In genomic region chr4:88757628-88758031, GRCm38 (mm10) we compare ENCODE assay signal across 9 mouse cellular contexts. TPM values are rescaled to one million over a fixed set of nuclear protein-coding genes. Genes with fewer than 3 reads are reported as not detected.
A peak's percentile ranks its signal among the peaks of the same experiment; 100 is the strongest.
DNase-seq lines count a peak whose midpoint lies in the region; ATAC-seq and TF ChIP-seq lines count a peak whose summit lies in the region.
"Not testable (repeated sequence)": the region's sequence is repeated elsewhere in the genome, so short reads cannot be mapped to it uniquely, and the experiment has no call there.
"Had no signal": no experiment of that assay in that cellular context is flagged by ENCODE, and none has a peak within 500 bp of the region (broad histone marks: within the 10 kb centered on the region; RNA-seq: fewer than 3 reads in every experiment).

No protein-coding gene starts in this region.

- peak overlapping the region; percentile 60 for H3K4me3 ChIP-seq in hindbrain, embryonic 10.5 days
- peak overlapping the region; percentile 55 for H3K4me3 ChIP-seq in layer of hippocampus, adult 2 months
- peak overlapping the region; percentile 66 for H3K4me3 ChIP-seq in liver, embryonic 16.5 days (ENCODE audit: low read depth, low read length)
- peak overlapping the region; percentile 46 for H3K4me3 ChIP-seq in neural tube, embryonic 13.5 days
- peak overlapping the region; percentile 49 for H3K4me3 ChIP-seq in stomach, postnatal 0 days (ENCODE audit: low read depth, low read length)

- DNase-seq in Muller cell, postnatal 12 days (ENCODE audit: inconsistent ontology term) = peak; percentile 91
- DNase-seq in cerebellum, postnatal 25 days = peak; percentile 90 to 93
- peak; percentile 97 to 98 for DNase-seq in frontal cortex, postnatal 25 days (ENCODE audit: low spot score in 2 of 2)
- peak; percentile 88 for DNase-seq in hindbrain, embryonic 10.5 days (ENCODE audit: low spot score)
- peak; percentile 84 to 90 for DNase-seq in layer of hippocampus, adult 2 months (ENCODE audit: low spot score in 2 of 2)
- peak; percentile 82 for DNase-seq in stomach, postnatal 0 days (ENCODE audit: low spot score)

- H3K9me3 ChIP-seq in hindbrain, embryonic 10.5 days; liver, embryonic 16.5 days (replicated peaks; ENCODE audit: control insufficient read depth, low read length); neural tube, embryonic 13.5 days; stomach, postnatal 0 days (ENCODE audit: control insufficient read depth, low read length): not testable (repeated sequence)

- H3K27ac ChIP-seq in hindbrain, embryonic 10.5 days = peak overlapping the region; percentile 90
- H3K27ac ChIP-seq in layer of hippocampus, adult 2 months = not testable (repeated sequence)
- peak overlapping the region; percentile 84 for H3K27ac ChIP-seq in liver, embryonic 16.5 days (ENCODE audit: low read length)
- H3K27ac ChIP-seq in neural tube, embryonic 13.5 days (replicated peaks) = peak overlapping the region; percentile 79
- peak overlapping the region; percentile 96 for H3K27ac ChIP-seq in stomach, postnatal 0 days (replicated peaks)

- H3K9ac ChIP-seq in liver, embryonic 16.5 days (ENCODE audit: low read depth, low read length) = peak overlapping the region; percentile 65
- H3K9ac ChIP-seq in neural tube, embryonic 13.5 days = peak overlapping the region; percentile 68
- peak overlapping the region; percentile 64 for H3K9ac ChIP-seq in stomach, postnatal 0 days (ENCODE audit: low read length)

- H3K4me2 ChIP-seq in liver, embryonic 16.5 days (ENCODE audit: low read depth, low read length) = peak overlapping the region; percentile 84
- H3K4me2 ChIP-seq in neural tube, embryonic 13.5 days = peak overlapping the region; percentile 72
- H3K4me2 ChIP-seq in stomach, postnatal 0 days (replicated peaks; ENCODE audit: low read depth) = peak overlapping the region; percentile 66

- WGBS in hindbrain, embryonic 10.5 days = under 1% methylated on average over 21 of the region's 21 CpGs
- under 1% methylated on average over 12 of the region's 21 CpGs for WGBS in liver, embryonic 16.5 days (ENCODE audit: insufficient replicate concordance)
- WGBS in neural tube, embryonic 13.5 days = under 1% methylated on average over 16 of the region's 21 CpGs
- 0% methylated on average over 16 of the region's 21 CpGs for WGBS in stomach, postnatal 0 days

- not testable (repeated sequence) for H3K27me3 ChIP-seq in hindbrain, embryonic 10.5 days (ENCODE audit: insufficient read depth, poor library complexity, severe bottlenecking); liver, embryonic 16.5 days (ENCODE audit: control insufficient read depth, insufficient read depth, low read depth, low read length); neural tube, embryonic 13.5 days; stomach, postnatal 0 days (ENCODE audit: control insufficient read depth, insufficient read depth, low read length)

- H3K36me3 ChIP-seq in hindbrain, embryonic 10.5 days; liver, embryonic 16.5 days (ENCODE audit: control insufficient read depth, insufficient read depth); neural tube, embryonic 13.5 days; stomach, postnatal 0 days (ENCODE audit: control insufficient read depth, insufficient read depth, low read length): not testable (repeated sequence)

- TF ChIP-seq CTCF in layer of hippocampus, adult 2 months (conservative IDR thresholded peaks at IDR 0.05) = peak; percentile 72
- peak; percentile 72 for TF ChIP-seq CTCF in stomach, postnatal 0 days (IDR thresholded peaks at IDR 0.05; ENCODE audit: low read depth)

- ATAC-seq in liver, embryonic 16.5 days (ENCODE audit: low read depth) = peak; percentile 100
- ATAC-seq in neural tube, embryonic 13.5 days (ENCODE audit: low read depth) = peak; percentile 100
- ATAC-seq in stomach, postnatal 0 days (ENCODE audit: low FRiP score, low TSS enrichment) = peak; percentile 100

- H3K4me1 ChIP-seq in hindbrain, embryonic 10.5 days (replicated peaks); liver, embryonic 16.5 days (ENCODE audit: control insufficient read depth, low read depth, low read length); neural tube, embryonic 13.5 days (replicated peaks); stomach, postnatal 0 days (replicated peaks; ENCODE audit: control insufficient read depth, insufficient read depth): not testable (repeated sequence)

- TF ChIP-seq EP300 in stomach, postnatal 0 days (optimal IDR thresholded peaks at IDR 0.05) = not testable (repeated sequence)

RNA-seq across cellular contexts. Expression of gene Gm13283, which starts 2.3 kb away (rescaled TPM):
- polyA plus RNA-seq in hindbrain, embryonic 10.5 days (2016; fragmentation: Nextera tagmentation; extraction: Ambion mirVana) = 0.34 TPM in 1 of 2 replicates, not detected in the other
- total RNA-seq in layer of hippocampus, adult 2 months (2021) = not detected
- polyA plus RNA-seq in liver, embryonic 16.5 days (2015; fragmentation: Nextera tagmentation; extraction: Ambion mirVana) = 0.07 TPM in 1 of 2 replicates, not detected in the other
- polyA plus RNA-seq in neural tube, embryonic 13.5 days (2015; fragmentation: Nextera tagmentation; extraction: Ambion mirVana) = not detected in 2 replicates
- 0.21 and 0.24 TPM in 2 replicates for polyA plus RNA-seq in stomach, postnatal 0 days (2015; fragmentation: Nextera tagmentation; extraction: Ambion mirVana)
- total RNA-seq: MEL had no signal

RNA-seq across cellular contexts. Expression of gene Gm13271, which starts 3.0 kb away (rescaled TPM):
- polyA plus RNA-seq in hindbrain, embryonic 10.5 days (2016; fragmentation: Nextera tagmentation; extraction: Ambion mirVana) = not detected in 2 replicates
- not detected for total RNA-seq in layer of hippocampus, adult 2 months (2021)
- polyA plus RNA-seq in liver, embryonic 16.5 days (2015; fragmentation: Nextera tagmentation; extraction: Ambion mirVana) = not detected in 2 replicates
- polyA plus RNA-seq in neural tube, embryonic 13.5 days (2015; fragmentation: Nextera tagmentation; extraction: Ambion mirVana) = not detected in 2 replicates
- polyA plus RNA-seq in stomach, postnatal 0 days (2015; fragmentation: Nextera tagmentation; extraction: Ambion mirVana) = not detected in 2 replicates
- total RNA-seq: MEL had no signal

RNA-seq across cellular contexts. Expression of gene Gm13290, which starts 16.0 kb away (rescaled TPM):
- polyA plus RNA-seq in hindbrain, embryonic 10.5 days (2016; fragmentation: Nextera tagmentation; extraction: Ambion mirVana) = 0.22 TPM in 1 of 2 replicates, not detected in the other
- total RNA-seq in layer of hippocampus, adult 2 months (2021) = not detected
- polyA plus RNA-seq in liver, embryonic 16.5 days (2015; fragmentation: Nextera tagmentation; extraction: Ambion mirVana) = 0.11 TPM in 1 of 2 replicates, not detected in the other
- polyA plus RNA-seq in neural tube, embryonic 13.5 days (2015; fragmentation: Nextera tagmentation; extraction: Ambion mirVana) = not detected in 2 replicates
- polyA plus RNA-seq in stomach, postnatal 0 days (2015; fragmentation: Nextera tagmentation; extraction: Ambion mirVana) = 0.55 TPM in 1 of 2 replicates, not detected in the other
- total RNA-seq: MEL had no signal

RNA-seq across cellular contexts. Expression of gene Gm13289, which starts 19.1 kb away (rescaled TPM):
- polyA plus RNA-seq in hindbrain, embryonic 10.5 days (2016; fragmentation: Nextera tagmentation; extraction: Ambion mirVana) = not detected in 2 replicates
- not detected for total RNA-seq in layer of hippocampus, adult 2 months (2021)
- not detected in 2 replicates for polyA plus RNA-seq in liver, embryonic 16.5 days (2015; fragmentation: Nextera tagmentation; extraction: Ambion mirVana)
- not detected in 2 replicates for polyA plus RNA-seq in neural tube, embryonic 13.5 days (2015; fragmentation: Nextera tagmentation; extraction: Ambion mirVana)
- polyA plus RNA-seq in stomach, postnatal 0 days (2015; fragmentation: Nextera tagmentation; extraction: Ambion mirVana) = not detected in 2 replicates
- total RNA-seq: MEL had no signal

RNA-seq across cellular contexts. Expression of gene Gm13272, which starts 22.0 kb away (rescaled TPM):
- polyA plus RNA-seq in hindbrain, embryonic 10.5 days (2016; fragmentation: Nextera tagmentation; extraction: Ambion mirVana) = not detected in 2 replicates
- not detected for total RNA-seq in layer of hippocampus, adult 2 months (2021)
- polyA plus RNA-seq in liver, embryonic 16.5 days (2015; fragmentation: Nextera tagmentation; extraction: Ambion mirVana) = not detected in 2 replicates
- polyA plus RNA-seq in neural tube, embryonic 13.5 days (2015; fragmentation: Nextera tagmentation; extraction: Ambion mirVana) = not detected in 2 replicates
- not detected in 2 replicates for polyA plus RNA-seq in stomach, postnatal 0 days (2015; fragmentation: Nextera tagmentation; extraction: Ambion mirVana)
- total RNA-seq: MEL had no signal
